Comparison of ENCODE assay signal across 8 mouse cellular contexts in the genomic region with DNA sequence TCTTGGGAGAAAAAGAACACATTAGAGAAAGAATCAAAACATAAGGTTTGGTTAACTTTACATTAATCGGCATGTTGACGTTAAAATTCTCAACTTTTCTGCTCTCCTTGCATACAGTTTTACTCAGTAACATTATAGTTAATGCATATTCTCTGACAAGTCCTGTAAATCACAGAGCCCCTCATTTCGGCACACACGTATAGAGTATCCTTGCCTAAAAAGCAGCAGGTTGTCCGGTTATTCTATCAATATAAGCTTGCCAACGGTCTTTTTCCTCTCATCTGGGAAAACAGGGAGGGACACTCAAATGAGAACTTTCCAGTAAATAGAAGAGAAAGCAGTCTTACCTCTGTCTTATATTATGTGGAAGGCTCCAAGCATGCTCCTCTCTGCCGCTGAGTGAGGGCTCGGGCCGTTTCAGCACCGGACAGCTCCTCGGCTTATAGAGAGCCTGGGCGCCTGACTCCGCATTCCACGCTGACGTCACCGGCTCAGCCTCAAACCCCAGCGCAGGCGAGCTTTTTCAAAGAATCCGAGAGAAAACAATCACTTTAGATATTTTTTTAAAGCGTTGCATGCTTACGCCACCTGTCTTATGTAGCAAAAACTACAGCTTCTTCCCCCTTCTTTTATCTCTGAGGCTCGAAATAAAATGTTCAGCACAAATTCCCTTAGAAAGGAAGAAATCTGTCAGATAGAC. TPM values are rescaled to one million over a fixed set of nuclear protein-coding genes. Genes with fewer than 3 reads are reported as not detected.
DNase-seq lines count a peak whose midpoint lies in the region; ATAC-seq and TF ChIP-seq lines count a peak whose summit lies in the region.

A gene (minus strand): TSS at position 512 of the 700 bp plus-strand sequence.

- in situ Hi-C loops in ES-E14 (cut with MboI; ENCODE audit: low sequenced_read_pairs in 2 of 2, unreplicated experiment in 2 of 2) = no loop called here

- peak; percentile 98 for ATAC-seq in forebrain, embryonic 15.5 days (replicated peaks)
- no peak for ATAC-seq in liver, embryonic 13.5 days (ENCODE audit: low read depth)
- ATAC-seq in neural tube, embryonic 14.5 days (ENCODE audit: low read depth) = peak; percentile 98

- no peaks in the 10 kb centered on the region for H3K9me3 ChIP-seq in ES-E14 (ENCODE audit: control insufficient read depth, insufficient read depth, low read depth, low read length)
- H3K9me3 ChIP-seq in forebrain, embryonic 15.5 days = no peaks in the 10 kb centered on the region
- H3K9me3 ChIP-seq in liver, embryonic 13.5 days (replicated peaks) = no peaks in the 10 kb centered on the region
- H3K9me3 ChIP-seq in neural tube, embryonic 14.5 days (ENCODE audit: control insufficient read depth, low read length) = no peaks in the 10 kb centered on the region

- H3K27ac ChIP-seq in ES-E14 (ENCODE audit: insufficient read depth, low read depth, low read length, poor library complexity, severe bottlenecking) = no peak within 1 kb of the TSS
- H3K27ac ChIP-seq in forebrain, embryonic 15.5 days (replicated peaks) = no peak within 1 kb of the TSS
- no peak within 1 kb of the TSS for H3K27ac ChIP-seq in liver, embryonic 13.5 days
- peak within 1 kb of the TSS; percentile 57; the same call in 1 of the 2 replicates for H3K27ac ChIP-seq in neural tube, embryonic 14.5 days (ENCODE audit: low read depth, low read length)

- H3K27me3 ChIP-seq in forebrain, embryonic 15.5 days = no peaks in the 10 kb centered on the region
- H3K27me3 ChIP-seq in liver, embryonic 13.5 days = no peaks in the 10 kb centered on the region
- no peaks in the 10 kb centered on the region for H3K27me3 ChIP-seq in neural tube, embryonic 14.5 days (ENCODE audit: control insufficient read depth, insufficient read depth, low read length)

- no peak within 1 kb of the TSS for H3K4me3 ChIP-seq in ES-E14 (ENCODE audit: insufficient read depth in 1 of 2, low read depth in 1 of 2, low read length in 2 of 2, poor library complexity in 1 of 2, severe bottlenecking in 1 of 2)
- H3K4me3 ChIP-seq in forebrain, embryonic 15.5 days = peak within 1 kb of the TSS; percentile 46
- no peak within 1 kb of the TSS for H3K4me3 ChIP-seq in liver, embryonic 13.5 days (replicated peaks)
- H3K4me3 ChIP-seq in neural tube, embryonic 14.5 days (ENCODE audit: low read depth, low read length) = peak within 1 kb of the TSS; percentile 43

- H3K4me2 ChIP-seq in forebrain, embryonic 15.5 days (replicated peaks) = peak within 1 kb of the TSS; percentile 61
- H3K4me2 ChIP-seq in liver, embryonic 13.5 days = no peak within 1 kb of the TSS
- H3K4me2 ChIP-seq in neural tube, embryonic 14.5 days (ENCODE audit: low read depth, low read length) = peak within 1 kb of the TSS; percentile 51

- H3K36me3 ChIP-seq in ES-E14 (ENCODE audit: control insufficient read depth, insufficient read depth, low read length, poor library complexity, severe bottlenecking) = no peaks in the 10 kb centered on the region
- H3K36me3 ChIP-seq in forebrain, embryonic 15.5 days = no peaks in the 10 kb centered on the region
- H3K36me3 ChIP-seq in liver, embryonic 13.5 days = no peaks in the 10 kb centered on the region
- no peaks in the 10 kb centered on the region for H3K36me3 ChIP-seq in neural tube, embryonic 14.5 days (ENCODE audit: control insufficient read depth, insufficient read depth, low read length)

- no peaks in the 10 kb centered on the region for H3K4me1 ChIP-seq in ES-E14 (ENCODE audit: control insufficient read depth in 2 of 2, insufficient read depth in 2 of 2, low read length in 2 of 2, poor library complexity in 1 of 2)
- peaks cover 2% of the 10 kb centered on the region; the same call in 1 of the 2 replicates for H3K4me1 ChIP-seq in forebrain, embryonic 15.5 days
- no peaks in the 10 kb centered on the region for H3K4me1 ChIP-seq in liver, embryonic 13.5 days (replicated peaks)
- H3K4me1 ChIP-seq in neural tube, embryonic 14.5 days (ENCODE audit: control insufficient read depth, insufficient read depth, low read length) = no peaks in the 10 kb centered on the region

- intact Hi-C loops in heart, postnatal 25 days (cut with DNase I) = no loop called here

- WGBS in forebrain, embryonic 15.5 days = 12% methylated on average over 22 of the region's 22 CpGs
- 14% methylated on average over 22 of the region's 22 CpGs for WGBS in liver, embryonic 13.5 days (ENCODE audit: insufficient replicate concordance)
- WGBS in neural tube, embryonic 14.5 days = 9% methylated on average over 22 of the region's 22 CpGs

- no peak within 1 kb of the TSS for H3K9ac ChIP-seq in ES-E14 (ENCODE audit: insufficient read depth, low read depth, low read length, poor library complexity, severe bottlenecking)
- peak within 1 kb of the TSS; percentile 44 for H3K9ac ChIP-seq in forebrain, embryonic 15.5 days (replicated peaks)
- H3K9ac ChIP-seq in liver, embryonic 13.5 days = no peak within 1 kb of the TSS
- peak within 1 kb of the TSS; percentile 47 for H3K9ac ChIP-seq in neural tube, embryonic 14.5 days (replicated peaks; ENCODE audit: low read depth, low read length)

- DNase-seq in ES-E14 (ENCODE audit: low read depth, low spot score) = peak; percentile 76
- DNase-seq in cerebellum, adult 11 months = peak; percentile 87
- peak; percentile 23 for DNase-seq in heart, postnatal 25 days (ENCODE audit: low spot score)
- peak; percentile 65 to 91 for DNase-seq in kidney, postnatal 36 days
- DNase-seq in liver, embryonic 13.5 days = peak; percentile 23
- DNase-seq in thymus, postnatal 4 days = peak; percentile 66

TF ChIP-seq in ES-E14, 5 proteins besides CTCF, POLR2A, EP300 and RAD21:
- TF ChIP-seq ZNF384 (IDR thresholded peaks at IDR 0.05; ENCODE audit: low read depth, low read length) (0 out of 2 replicates have a peak, but pooled peaks have one; percentile 54), MAFK (IDR thresholded peaks at IDR 0.05; ENCODE audit: insufficient read depth, low read depth, low read length) (no peak), HCFC1 (IDR thresholded peaks at IDR 0.05; ENCODE audit: borderline replicate concordance, insufficient read depth, low read length) (no peak), CHD2 (IDR thresholded peaks at IDR 0.05; ENCODE audit: low read depth, low read length) (no peak)

RNA-seq across cellular contexts. Expression of the gene that starts here (rescaled TPM):
- total RNA-seq in ES-E14 (2012; rRNA removed) = not detected in 2 replicates
- 48.1 and 53.8 TPM in 2 replicates for polyA plus RNA-seq in forebrain, embryonic 15.5 days (2015; fragmentation: Nextera tagmentation; extraction: Ambion mirVana)
- not detected for total RNA-seq in heart, postnatal 25 days (2021)
- polyA plus RNA-seq in liver, embryonic 13.5 days (2015; fragmentation: Nextera tagmentation; extraction: Ambion mirVana) = 0.16 and 0.30 TPM in 2 replicates
- polyA plus RNA-seq in neural tube, embryonic 14.5 days (2014; fragmentation: Nextera tagmentation; extraction: Ambion mirVana) = 107 and 159 TPM in 2 replicates

Comparison
In these comparisons a context has a peak if more than half of its experiments do, and no peak if none do; other contexts are left out.
1. RNA of the gene that starts here (polyA plus RNA-seq): 107 to 159 TPM in neural tube, embryonic 14.5 days and 48.1 to 53.8 TPM in forebrain, embryonic 15.5 days; 0.16 to 0.30 TPM in liver, embryonic 13.5 days; every median in the first group is over 10 times any median in the second.
2. Peak in DNase-seq in ES-E14; RNA of the gene not detected or under 1 TPM.
3. Peak in DNase-seq in heart, postnatal 25 days; RNA of the gene not detected or under 1 TPM.
4. Peak in DNase-seq in liver, embryonic 13.5 days; RNA of the gene not detected or under 1 TPM.
5. DNase-seq: peak in every context shown above with its lines; median percentile 87 in cerebellum, adult 11 months; 78 in kidney, postnatal 36 days; 76 in ES-E14; 66 in thymus, postnatal 4 days; 23 in heart, postnatal 25 days; 23 in liver, embryonic 13.5 days.
6. H3K4me3 ChIP-seq: peak in forebrain, embryonic 15.5 days (single experiment) and neural tube, embryonic 14.5 days (single experiment); none in ES-E14 (0 of 2) and liver, embryonic 13.5 days (single experiment).
7. H3K9ac ChIP-seq: peak in forebrain, embryonic 15.5 days (single experiment) and neural tube, embryonic 14.5 days (single experiment); none in ES-E14 (single experiment) and liver, embryonic 13.5 days (single experiment).